Mouse (Mus musculus): ENCODE data around the gene Stap2. TPM values are rescaled to one million over a fixed set of nuclear protein-coding genes. Genes with fewer than 3 reads are reported as not detected.

The Stap2 gene
- polyA plus RNA-seq (2015; fragmentation: Nextera tagmentation; extraction: Ambion mirVana), result 3.7 and 5.4 TPM in 2 replicates

GRCm38 (mm10) chr17:56005415-56006061 lies at the start of gene Stap2, which contains the start of gene Mpnd:
Stap2 (minus strand) TSS chr17:56005584.
Mpnd (plus strand) TSS chr17:56005711.

GRCm38 (mm10) chr17:56040030-56040856 lies 34.9 kb upstream of the Stap2 start, which contains the start of gene Chaf1a:
Chaf1a (plus strand) TSS chr17:56040439.

GRCm38 (mm10) chr17:56036176-56036900 lies 31.0 kb upstream of the Stap2 start, which contains the start of gene Sh3gl1:
Sh3gl1 (minus strand) TSS chr17:56036635.

GRCm38 (mm10) chr17:55986030-55986961 lies 19.1 kb downstream of the Stap2 start, which contains the start of gene Fsd1:
Fsd1 (plus strand) TSS chr17:55986509.

GRCm38 (mm10) chr17:55969966-55970891 lies 35.2 kb downstream of the Stap2 start, which contains the start of gene Shd:
Shd (plus strand) TSS chr17:55970467.

GRCm38 (mm10) chr17:55958918-55959728 lies 46.3 kb downstream of the Stap2 start, which contains the start of gene Yju2:
Yju2 (plus strand) TSS chr17:55959099.

GRCm38 (mm10) chr17:55952447-55953027 lies 52.8 kb downstream of the Stap2 start, which contains the start of gene Ebi3:
Ebi3 (plus strand) TSS chr17:55952640.

GRCm38 (mm10) chr17:55949400-55949799 lies 56.0 kb downstream of the Stap2 start, which contains the start of gene Zfp119b:
Zfp119b (minus strand) TSS chr17:55949500.

Other genes with a start within 250 kb of the Stap2 start
- 8.3 and 8.4 TPM in 2 replicates for gene Zfp119a, start 126.7 kb downstream of the Stap2 start, polyA plus RNA-seq (2015; fragmentation: Nextera tagmentation; extraction: Ambion mirVana)
- 11.0 and 13.5 TPM in 2 replicates for gene Zfp959, start 113.5 kb downstream of the Stap2 start, polyA plus RNA-seq (2015; fragmentation: Nextera tagmentation; extraction: Ambion mirVana)
- gene Zfp119b, start 56.1 kb downstream of the Stap2 start, polyA plus RNA-seq (2015; fragmentation: Nextera tagmentation; extraction: Ambion mirVana), result 7.6 and 7.7 TPM in 2 replicates
- 8.1 and 8.7 TPM in 2 replicates for gene Ebi3, start 52.9 kb downstream of the Stap2 start, polyA plus RNA-seq (2015; fragmentation: Nextera tagmentation; extraction: Ambion mirVana)
- 16.2 and 16.8 TPM in 2 replicates for gene Yju2, start 46.5 kb downstream of the Stap2 start, polyA plus RNA-seq (2015; fragmentation: Nextera tagmentation; extraction: Ambion mirVana)
- 154 and 192 TPM in 2 replicates for gene Shd, start 35.1 kb downstream of the Stap2 start, polyA plus RNA-seq (2015; fragmentation: Nextera tagmentation; extraction: Ambion mirVana)
- gene Fsd1, start 19.1 kb downstream of the Stap2 start, polyA plus RNA-seq (2015; fragmentation: Nextera tagmentation; extraction: Ambion mirVana), result 184 and 209 TPM in 2 replicates
- 109 and 145 TPM in 2 replicates for gene Mpnd, start 127 bp upstream of the Stap2 start, polyA plus RNA-seq (2015; fragmentation: Nextera tagmentation; extraction: Ambion mirVana)
- 80.6 and 84.8 TPM in 2 replicates for gene Sh3gl1, start 31.1 kb upstream of the Stap2 start, polyA plus RNA-seq (2015; fragmentation: Nextera tagmentation; extraction: Ambion mirVana)
- gene Chaf1a, start 34.9 kb upstream of the Stap2 start, polyA plus RNA-seq (2015; fragmentation: Nextera tagmentation; extraction: Ambion mirVana), result 2.8 and 3.3 TPM in 2 replicates
- gene Ubxn6, start 69.4 kb upstream of the Stap2 start, polyA plus RNA-seq (2015; fragmentation: Nextera tagmentation; extraction: Ambion mirVana), result 64.8 and 72.3 TPM in 2 replicates
- gene Hdgfl2, start 74.0 kb upstream of the Stap2 start, polyA plus RNA-seq (2015; fragmentation: Nextera tagmentation; extraction: Ambion mirVana), result 97.5 and 111 TPM in 2 replicates
- gene Plin4, start 104.2 kb upstream of the Stap2 start, polyA plus RNA-seq (2015; fragmentation: Nextera tagmentation; extraction: Ambion mirVana), result 0.09 and 0.15 TPM in 2 replicates
- 3.1 and 3.5 TPM in 2 replicates for gene Plin5, start 112.0 kb upstream of the Stap2 start, polyA plus RNA-seq (2015; fragmentation: Nextera tagmentation; extraction: Ambion mirVana)
- gene Lrg1, start 116.4 kb upstream of the Stap2 start, polyA plus RNA-seq (2015; fragmentation: Nextera tagmentation; extraction: Ambion mirVana), result 0.37 and 1.8 TPM in 2 replicates
- 17.3 and 18.0 TPM in 2 replicates for gene Sema6b, start 134.8 kb upstream of the Stap2 start, polyA plus RNA-seq (2015; fragmentation: Nextera tagmentation; extraction: Ambion mirVana)
- 7.9 and 9.2 TPM in 2 replicates for gene Tnfaip8l1, start 156.9 kb upstream of the Stap2 start, polyA plus RNA-seq (2015; fragmentation: Nextera tagmentation; extraction: Ambion mirVana)
- 92.3 and 100 TPM in 2 replicates for gene Mydgf, start 178.3 kb upstream of the Stap2 start, polyA plus RNA-seq (2015; fragmentation: Nextera tagmentation; extraction: Ambion mirVana)
- gene Dpp9, start 213.3 kb upstream of the Stap2 start, polyA plus RNA-seq (2015; fragmentation: Nextera tagmentation; extraction: Ambion mirVana), result 18.7 and 21.4 TPM in 2 replicates